Mouse (Mus musculus): Measurements from ENCODE around the gene Arhgap27.

DNA sequence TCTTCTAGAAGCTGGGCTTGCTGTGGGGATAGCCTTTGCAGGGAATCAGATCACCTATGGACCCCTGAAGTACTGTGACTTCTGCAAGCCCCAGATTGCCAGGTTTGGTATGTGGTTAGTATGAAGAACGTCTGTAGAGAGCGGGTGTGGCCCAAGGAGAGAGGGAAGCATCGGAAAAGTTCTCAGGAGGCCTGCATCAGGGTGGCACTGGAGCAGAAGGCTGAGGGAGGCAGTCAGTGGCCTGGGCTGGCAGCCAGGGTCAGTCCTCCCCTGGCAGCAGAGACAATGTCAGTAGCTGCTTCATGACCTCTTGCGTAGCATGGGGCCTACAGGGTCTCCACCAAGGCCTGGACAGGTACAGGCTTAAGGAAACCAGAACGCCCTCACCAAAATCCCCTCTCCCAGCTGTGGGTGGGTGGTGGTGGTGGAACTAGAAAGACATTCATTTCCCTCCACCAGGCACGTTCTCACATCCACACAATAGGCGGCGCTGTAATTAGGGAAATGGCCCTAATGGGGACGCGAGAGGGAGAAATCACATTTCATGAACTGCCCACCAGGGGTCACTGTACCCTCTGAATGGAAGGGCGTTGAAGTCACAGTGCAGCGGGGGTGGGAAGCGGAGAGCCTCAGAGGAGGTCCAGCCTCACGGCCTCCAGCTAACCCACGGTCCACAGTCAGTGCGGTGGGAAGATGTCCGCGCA lies 31.2 kb downstream of the Arhgap27 start:
- TF ChIP-seq MAFK (IDR thresholded peaks at IDR 0.05; ENCODE audit: insufficient read depth, low read depth, low read length) (no peak), ZNF384 (IDR thresholded peaks at IDR 0.05; ENCODE audit: low read depth, low read length) (peak; percentile 45; the same call in 1 of the 2 replicates)
